Mouse (Mus musculus): Measurements from ENCODE around the gene Esyt3. TPM values are rescaled to one million over a fixed set of nuclear protein-coding genes. Genes with fewer than 3 reads are reported as not detected.

Gene Esyt3
- polyA plus RNA-seq (2012; ENCODE audit: low replicate concordance) = not detected in 2 replicates

DNA sequence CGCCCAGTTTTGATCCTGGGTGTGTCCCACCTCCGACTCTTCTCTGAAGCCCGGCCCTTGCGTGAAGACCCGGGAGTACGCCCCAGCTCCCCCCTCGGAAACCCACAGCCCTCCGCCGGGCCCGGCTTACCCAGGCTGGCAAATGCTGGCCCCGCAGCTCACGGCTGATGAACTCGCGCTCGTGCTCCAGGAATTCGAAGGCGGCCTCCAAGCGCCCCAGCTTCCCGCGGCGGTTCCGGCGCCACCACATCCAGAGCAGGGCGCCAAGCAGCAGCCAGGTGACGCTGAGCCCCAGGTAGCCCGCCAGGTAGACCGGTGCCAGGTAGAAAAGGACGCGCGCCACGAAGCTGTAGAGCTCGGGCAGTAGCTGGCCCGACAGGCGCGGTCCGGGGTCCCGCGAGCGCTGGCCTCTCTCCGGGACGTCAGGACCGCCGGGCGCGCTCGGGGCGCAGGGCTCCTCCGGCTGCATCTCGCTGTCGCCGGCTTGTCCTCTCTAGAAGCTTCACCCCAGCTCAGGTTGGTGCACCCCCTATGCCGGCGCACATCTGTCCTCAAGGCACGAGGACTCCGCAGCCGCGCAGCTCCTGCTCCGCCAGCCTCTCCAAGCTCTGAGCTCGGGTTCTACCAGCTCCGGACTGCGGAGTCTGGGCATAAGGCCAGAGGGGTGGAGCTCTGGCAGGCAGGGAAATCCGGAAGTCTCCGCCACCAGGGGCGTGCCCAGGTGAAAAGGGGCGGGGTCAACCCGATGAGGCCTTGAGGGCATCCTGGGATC is at the start of gene Esyt3:
Gene Esyt3 (minus strand): TSS at position 637 of the 772 bp plus-strand sequence.

Other genes with a start within 250 kb of the Esyt3 start
- gene Pik3cb, start 217.9 kb downstream of the Esyt3 start, polyA plus RNA-seq (2012; ENCODE audit: low replicate concordance) = 0.52 and 1.3 TPM in 2 replicates
- not detected in 2 replicates for gene Faiml, start 121.3 kb downstream of the Esyt3 start, polyA plus RNA-seq (2012; ENCODE audit: low replicate concordance)
- 0.47 and 1.7 TPM in 2 replicates for gene Cep70, start 115.2 kb downstream of the Esyt3 start, polyA plus RNA-seq (2012; ENCODE audit: low replicate concordance)
- 0.67 and 0.83 TPM in 2 replicates for gene Mras, start 78.8 kb upstream of the Esyt3 start, polyA plus RNA-seq (2012; ENCODE audit: low replicate concordance)
- gene Nme9, start 92.9 kb upstream of the Esyt3 start, polyA plus RNA-seq (2012; ENCODE audit: low replicate concordance) = not detected in 2 replicates
- 0.73 and 3.0 TPM in 2 replicates for gene Armc8, start 210.3 kb upstream of the Esyt3 start, polyA plus RNA-seq (2012; ENCODE audit: low replicate concordance)
- gene Dbr1, start 217.2 kb upstream of the Esyt3 start, polyA plus RNA-seq (2012; ENCODE audit: low replicate concordance) = 56.4 and 96.7 TPM in 2 replicates